Mouse (Mus musculus) lung, postnatal 14 days (tissue): ENCODE measurements around the gene Heatr9.
"Not testable (repeated sequence)": the region's sequence is repeated elsewhere in the genome, so short reads cannot be mapped to it uniquely, and the experiment has no call there.

ENCODE experiments used
- DNase-seq: peaks from one replicate; pipeline ENCODE4 v3.0.0; 2021

Gene Heatr9

DNA sequence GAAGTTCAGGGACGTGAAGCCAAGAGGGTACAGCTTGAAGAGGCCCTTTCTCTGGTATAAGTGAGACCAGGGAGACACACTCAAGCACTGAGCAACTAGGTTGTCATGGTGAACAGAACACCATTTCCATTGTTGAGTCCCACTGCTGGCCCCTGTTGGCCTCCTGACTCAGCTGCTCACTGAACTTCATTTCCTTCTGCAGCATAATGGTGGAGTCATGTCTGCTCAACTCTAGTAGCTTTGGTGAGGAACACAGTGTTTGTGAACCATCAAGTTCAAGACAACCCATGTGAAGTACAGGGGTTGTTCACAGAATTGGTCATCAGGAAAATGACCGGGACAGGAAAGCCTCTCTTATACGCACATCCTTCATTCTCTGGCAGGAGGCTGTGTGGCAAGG is at the start of gene Heatr9:
TSS of gene Heatr9 (minus strand) at position 101 of the 400 bp plus-strand sequence.
- DNase-seq, result no peak

DNA sequence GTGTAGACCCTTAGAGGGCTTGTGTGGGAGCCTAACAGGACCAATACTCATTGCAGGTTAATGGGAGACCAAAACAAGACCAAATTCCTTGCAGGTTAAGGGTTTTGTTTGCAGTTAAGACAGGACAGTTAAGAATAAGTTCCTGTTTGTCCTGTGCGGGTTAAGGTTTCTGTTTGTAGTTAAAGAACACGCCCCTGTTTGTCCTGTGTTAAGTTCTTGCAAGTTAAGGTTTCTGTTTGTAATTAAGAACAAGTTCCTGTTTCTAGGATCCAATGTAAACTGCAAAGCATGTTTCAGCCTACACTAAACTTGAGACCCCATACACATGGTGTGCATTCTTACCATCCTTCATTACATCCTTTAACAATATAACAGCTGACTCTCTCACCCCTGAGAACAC is 48.2 kb upstream of the Heatr9 start:
- DNase-seq, result no peak

DNA sequence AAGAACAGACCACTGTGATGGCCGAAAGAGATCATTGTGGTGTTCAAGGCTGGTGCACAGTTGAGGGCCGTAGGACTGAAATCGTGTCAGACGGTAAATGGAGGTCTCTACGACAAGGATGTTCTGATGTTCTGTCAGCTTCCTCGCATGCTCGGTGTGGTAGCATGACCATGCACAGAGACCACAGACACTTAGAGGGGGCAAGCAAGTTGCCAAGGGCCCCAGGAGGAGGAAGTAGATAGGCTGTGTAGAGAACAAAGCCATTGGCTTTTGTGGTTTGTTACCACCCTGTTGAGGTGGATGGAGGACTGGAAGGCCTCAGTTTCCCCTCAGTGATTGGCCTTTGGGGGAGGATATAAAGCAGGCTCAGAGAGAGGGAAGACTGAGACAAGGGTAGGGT is 47.3 kb upstream of the Heatr9 start:
- DNase-seq, result no peak

DNA sequence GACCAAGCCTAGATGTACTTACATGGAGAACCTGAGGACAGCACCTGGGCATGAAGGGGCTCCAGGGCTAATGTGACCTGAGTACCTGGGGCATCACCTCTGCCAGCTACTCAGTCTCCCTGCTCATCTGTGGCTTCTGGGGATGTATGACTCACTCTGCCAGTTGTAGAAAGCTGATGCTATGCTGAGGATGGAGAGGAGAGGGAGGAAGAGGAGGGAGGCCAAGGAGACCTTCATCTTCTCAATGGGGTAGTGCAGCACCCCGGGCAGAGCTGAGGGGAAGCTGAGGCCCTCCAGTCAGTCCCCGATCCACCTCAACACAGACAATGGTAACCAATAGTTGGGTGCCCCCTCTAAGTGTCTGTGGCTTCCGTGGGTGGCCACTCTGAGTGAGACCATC is 46.8 kb upstream of the Heatr9 start:
- DNase-seq, result no peak

DNA sequence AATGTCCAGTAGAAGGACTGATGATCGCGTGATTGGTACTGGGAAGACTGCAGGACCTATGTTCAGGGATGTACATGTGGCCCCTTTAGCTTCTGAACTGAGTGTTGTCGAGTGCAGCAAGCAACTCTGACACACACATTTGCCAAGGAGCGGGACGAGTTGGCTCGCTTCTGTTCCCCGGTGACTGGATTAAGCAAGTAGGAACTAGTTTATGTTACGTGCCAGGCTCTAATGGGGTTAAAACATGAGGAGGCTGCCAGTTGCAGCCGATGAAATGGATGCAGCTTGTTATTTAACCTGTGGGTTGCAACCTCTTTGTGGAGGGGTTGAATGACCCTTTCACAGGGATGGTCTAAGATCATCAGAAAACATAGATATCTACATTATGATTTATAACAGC is 46.1 kb upstream of the Heatr9 start:
- no peak for DNase-seq

DNA sequence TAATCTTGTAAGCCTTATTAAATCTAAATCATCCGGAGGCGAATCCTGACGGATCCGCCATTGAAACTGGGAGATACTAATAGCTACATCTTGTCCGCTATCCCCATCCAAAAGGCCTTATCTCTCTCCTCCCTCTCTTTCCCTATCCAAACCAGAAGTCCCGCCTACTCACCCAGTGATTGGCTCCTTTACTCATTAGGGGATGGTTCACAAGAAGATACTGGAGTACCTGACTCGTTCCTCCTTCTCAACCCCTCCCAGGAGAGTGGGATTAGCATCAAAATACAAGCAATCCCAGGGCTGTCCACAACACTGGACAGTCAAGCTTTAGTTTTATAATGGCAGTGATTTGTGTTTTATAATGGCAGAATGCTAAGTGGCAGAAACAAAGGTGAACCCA is 45.3 kb upstream of the Heatr9 start:
- no peak for DNase-seq

DNA sequence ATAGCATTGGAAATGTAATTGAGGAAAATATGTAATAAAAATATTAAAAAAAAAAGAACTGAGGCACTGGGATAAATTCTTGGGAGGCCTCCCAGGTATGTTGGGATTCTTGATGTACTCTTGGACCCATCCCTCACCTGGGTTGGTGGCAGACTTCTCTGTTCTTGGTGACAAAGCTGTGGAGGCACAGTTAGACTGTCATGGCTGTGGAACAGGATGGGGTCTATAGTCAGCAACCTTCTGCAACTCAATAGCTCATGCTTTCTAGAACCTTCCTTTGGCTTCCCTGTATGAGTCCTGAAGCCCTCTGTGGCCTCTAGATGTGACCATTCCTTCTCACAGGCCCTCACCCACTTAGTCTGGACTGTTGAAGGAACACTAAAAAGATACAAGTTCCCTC is 44.6 kb upstream of the Heatr9 start:
- DNase-seq, result no peak

DNA sequence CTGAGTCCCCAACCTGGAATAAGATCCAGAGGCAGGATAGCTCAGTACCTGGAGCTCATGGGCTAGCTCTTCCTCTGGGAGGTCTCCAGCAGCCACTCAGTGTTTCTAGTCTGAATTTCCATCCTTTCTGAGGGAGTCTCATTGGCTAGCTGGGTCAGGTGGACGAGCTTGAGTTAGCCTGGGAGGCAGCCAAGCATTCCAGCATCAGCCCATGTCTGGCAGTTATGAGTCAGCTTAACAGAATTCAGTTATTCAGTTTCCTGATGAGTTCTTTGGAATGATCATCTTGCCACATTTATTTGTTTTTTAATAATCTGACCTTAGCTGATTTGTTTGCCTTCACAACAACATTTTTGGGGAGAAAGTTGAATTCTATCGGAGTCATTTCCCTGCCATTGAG is 41.8 kb upstream of the Heatr9 start:
- peak; percentile 14 for DNase-seq

DNA sequence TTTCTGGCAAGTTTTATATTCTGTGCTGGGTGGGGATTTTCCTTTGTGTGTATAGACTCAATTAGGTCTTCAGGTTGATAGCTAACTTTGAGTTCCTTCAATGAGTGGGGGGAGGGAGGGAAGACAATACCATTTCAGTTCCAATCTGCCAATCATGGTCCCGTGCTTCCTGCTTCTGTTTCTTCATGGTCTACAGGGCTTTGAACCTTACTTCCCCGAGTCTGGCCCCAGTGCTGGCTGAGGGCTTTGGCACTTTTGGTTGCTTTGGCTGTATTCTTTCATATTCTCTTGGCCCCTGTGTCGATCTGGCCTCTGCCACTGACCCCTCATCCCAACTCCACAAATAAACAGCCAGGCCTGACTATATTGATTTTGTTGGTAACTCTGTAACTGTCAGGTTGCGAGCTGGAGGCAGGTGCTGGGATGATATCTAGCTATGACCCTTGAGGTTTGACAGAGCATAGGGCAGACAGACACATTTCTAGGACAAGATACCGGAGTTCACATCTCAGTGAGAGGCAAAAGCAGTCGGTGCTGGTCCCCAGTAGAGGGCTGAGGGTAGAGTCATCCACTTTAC is 40.4 kb upstream of the Heatr9 start:
- no peak for DNase-seq

DNA sequence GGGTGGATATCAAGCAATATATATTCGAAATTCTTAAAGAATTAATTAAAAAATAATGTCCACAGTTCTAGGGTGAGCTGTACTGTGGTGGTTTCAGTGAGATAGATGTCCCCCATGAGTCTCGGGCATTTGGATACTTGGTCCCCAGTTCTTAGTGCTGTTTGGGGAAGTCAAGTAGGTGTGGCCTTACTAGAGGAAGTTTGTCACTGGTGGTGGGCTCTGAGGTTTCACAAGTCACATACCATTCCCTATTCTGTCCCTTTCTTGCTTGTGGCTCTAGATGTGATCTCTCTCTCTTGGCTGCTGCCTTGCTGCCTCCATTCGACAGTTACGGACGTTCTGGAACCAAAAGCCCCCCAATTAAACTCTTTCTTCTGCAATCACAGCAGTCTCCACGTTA is 38.4 kb upstream of the Heatr9 start:
- DNase-seq, result no peak

DNA sequence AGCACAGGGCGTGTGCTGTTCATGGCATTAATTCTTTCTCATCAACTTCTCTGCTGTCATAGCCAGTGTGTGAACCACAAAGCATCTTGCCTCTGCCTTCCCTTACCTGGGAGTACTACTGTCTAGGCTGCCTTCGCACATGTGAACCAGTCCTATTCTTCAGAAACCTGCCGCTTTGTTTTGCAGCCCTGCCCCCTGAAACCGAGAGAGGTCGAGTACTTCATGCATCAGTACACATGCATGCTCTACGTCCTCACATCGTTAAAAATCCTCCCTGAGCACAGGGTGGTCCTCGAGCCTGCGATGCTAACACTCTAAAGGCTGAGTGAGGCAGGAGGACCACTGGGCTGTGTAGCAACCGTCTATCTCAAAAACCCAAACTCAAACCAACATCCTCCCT is 35.1 kb upstream of the Heatr9 start:
- no peak for DNase-seq

DNA sequence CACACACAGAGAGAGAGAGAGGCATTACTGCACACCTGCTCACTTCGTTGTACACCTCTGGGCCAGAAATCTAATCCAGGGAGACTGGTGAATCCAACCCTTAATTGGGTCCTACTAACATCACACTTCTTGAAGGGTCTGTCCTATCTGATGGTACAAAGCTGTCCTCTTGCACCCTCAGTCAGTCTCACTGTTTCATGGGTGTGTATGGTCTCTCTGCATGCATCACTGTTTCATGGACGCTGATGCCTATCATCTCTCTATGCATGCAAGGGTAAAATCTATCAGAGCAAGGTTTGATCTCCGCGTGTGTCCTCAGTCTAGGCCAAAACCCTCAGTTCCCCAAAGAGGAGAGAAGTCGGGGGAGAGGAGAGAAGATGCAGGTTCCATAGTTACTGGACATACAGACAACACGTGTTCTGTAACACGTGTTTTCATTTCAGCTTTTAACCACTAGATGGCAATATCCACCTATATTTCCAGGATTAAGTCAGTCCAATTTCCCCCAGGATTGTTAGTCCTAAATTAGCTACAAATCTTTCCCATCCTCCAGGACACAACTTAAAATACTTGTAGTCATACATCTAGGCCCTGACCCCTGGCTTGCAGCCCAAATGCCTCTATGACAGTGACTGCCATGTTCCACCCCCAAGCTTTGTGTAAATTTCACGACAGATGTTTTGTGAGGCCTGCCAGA is 34.3 kb upstream of the Heatr9 start:
- DNase-seq, result peak; percentile 41

DNA sequence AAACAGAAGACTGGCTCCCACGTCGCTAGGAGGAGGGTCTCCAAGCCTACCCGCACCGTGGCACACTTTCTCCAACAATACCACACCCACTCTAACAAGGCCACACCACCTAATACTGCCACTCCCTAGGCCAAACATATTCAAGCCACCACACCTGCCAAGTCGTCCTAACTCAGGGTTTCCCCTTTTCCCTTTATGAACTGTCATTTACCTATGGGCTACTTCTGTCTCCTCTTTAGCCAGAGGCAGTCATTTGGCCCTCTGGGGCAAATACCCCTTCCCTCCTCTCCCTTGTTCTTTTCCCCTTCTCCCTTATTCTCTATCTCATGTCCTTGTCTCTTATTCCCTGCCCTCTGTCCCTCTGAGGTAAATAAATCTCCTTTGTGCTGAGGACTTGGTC is 29.7 kb upstream of the Heatr9 start:
- no peak for DNase-seq

DNA sequence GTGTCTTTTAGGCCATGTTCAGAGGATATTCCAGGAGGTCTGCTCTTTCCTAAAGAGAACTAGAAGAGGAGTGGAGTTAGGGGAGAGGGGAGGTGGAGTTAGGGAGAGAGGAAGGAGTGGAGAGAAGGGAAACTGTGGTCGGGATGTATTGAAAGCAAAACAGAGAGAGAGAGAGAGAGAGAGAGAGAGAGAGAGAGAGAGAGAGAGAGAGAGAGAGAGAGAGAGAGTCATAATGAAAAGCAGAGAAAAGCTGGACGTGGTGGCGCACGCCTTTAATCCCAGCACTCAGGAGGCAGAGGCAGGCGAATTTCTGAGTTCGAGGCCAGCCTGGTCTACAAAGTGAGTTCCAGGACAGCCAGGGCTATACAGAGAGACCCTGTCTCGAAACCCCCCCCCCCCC is 29.1 kb upstream of the Heatr9 start:
- not testable (repeated sequence) for DNase-seq

DNA sequence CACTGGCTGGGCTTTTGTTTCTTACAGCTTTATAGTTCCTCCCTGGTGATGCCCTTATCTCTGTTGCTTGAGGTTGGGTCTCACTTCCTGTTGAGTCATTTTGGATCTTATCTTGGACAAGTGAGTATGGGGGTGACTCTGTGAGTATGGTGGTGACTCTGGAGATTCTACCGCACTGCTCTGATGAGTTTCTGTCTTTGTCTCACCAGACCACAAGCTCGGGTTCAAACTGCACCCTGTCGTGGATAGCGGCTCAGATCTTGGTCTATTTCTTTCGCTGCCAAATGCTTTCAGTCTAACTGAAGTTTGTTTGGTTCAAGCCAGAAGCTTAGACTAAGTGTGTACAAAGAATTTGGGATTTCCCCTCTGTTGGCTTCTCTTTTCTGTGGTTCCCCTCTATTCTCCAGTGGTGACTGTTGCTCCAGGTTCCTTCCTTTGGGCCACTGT is 28.2 kb upstream of the Heatr9 start:
- DNase-seq, result no peak

DNA sequence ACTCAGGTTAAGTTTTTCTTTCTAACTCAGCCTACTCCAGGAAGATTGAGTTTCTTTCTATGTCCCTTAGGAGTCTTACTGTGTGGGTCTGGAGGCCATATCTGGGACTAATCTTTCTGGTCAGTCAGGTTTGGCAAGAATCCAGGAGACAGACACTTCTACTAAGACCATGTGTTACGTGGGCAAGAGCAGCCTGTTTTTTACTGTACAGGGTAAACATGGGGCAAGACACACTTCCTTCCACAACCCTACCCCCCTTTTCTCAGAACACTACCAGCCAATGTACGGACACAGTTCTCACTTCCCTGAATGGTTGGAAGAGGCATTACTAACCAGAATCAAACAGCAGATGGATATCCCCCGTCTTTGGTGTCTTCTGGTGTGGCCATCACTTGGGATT is 22.2 kb upstream of the Heatr9 start:
- no peak for DNase-seq

DNA sequence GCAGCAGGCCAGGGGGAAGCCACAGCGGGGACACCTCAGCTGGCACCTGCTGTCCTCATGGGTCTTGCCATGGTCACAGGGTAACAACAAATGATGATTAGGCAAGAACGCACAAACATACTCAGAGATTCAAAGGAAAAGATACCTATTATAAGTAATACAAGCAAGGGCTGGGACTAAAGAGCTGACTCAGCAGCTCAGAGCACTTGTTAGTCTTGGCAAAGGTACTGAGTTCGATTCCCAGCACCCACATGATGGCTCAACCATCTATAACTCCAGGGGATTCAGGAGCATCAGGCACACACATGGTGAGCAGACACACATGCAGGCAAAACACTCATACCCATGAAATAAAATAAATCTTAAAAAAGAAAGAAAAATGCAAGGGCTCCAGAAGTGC is 19.4 kb upstream of the Heatr9 start:
- DNase-seq, result no peak

DNA sequence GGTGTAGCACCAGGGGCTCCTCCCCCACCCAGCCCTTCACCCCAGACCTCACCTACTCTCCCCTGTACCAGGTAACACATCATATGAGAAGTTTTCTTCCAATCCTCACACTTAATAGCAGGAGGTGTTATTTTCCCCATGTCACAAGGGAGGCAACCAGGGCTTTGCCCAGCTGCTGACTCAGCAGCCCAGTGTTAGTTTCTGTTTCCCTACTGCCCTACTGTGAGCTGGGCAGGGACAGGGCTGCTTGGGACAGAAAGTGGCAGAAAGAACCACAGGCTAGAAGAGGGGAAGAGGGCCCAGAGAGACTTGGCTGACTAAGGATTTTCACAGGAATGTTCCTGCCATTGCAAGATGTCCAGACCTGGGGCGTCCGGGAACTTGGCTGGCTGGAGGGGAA is 19.0 kb upstream of the Heatr9 start:
- no peak for DNase-seq

DNA sequence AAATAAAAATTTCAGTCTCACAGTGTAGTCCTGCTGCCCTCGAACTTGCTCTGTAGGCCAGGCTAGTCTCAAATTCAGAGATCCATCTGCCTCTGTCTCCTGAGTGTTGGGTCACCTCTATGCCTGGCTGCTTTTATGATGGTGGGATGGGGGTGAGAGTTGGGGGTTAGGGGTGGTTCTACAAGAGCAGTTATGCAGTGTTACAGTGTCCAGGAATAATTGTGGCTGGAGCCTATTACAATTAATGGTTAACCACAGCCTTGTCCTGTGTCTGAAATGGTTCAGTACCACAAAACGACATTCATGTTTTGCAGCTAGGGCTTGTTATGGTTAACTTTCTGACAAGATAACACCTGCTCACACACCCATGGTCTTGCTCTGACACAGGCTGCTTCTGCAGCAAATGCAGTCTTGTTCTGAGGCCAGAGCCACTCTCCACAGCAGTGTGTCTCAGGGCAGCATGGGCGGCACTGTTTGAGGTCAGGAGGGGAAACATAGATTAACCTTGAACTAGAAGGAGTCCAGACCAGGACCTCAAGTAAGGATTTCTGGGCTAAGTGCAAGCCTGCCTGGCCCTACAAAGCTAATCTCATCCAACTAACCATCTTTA is 16.8 kb upstream of the Heatr9 start:
- DNase-seq, result no peak

DNA sequence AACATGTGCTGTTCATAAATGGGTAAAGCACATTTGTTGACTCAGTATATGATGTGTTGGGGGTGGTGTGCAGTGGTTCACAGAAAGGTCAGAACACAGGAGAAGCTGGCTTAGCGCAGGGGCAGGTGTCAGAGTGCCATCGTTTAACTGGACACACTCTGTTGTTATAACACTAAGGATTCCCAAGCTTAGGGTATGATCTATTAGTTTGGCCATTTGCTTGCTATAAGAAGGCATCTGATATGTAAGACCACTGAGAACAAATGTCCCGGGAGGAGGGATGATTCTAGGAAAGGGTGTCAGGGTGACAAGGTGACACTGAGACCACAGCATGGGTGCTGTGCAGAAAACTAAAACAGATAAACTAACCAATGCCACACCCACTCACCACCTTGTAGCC is 14.9 kb upstream of the Heatr9 start:
- DNase-seq, result no peak

DNA sequence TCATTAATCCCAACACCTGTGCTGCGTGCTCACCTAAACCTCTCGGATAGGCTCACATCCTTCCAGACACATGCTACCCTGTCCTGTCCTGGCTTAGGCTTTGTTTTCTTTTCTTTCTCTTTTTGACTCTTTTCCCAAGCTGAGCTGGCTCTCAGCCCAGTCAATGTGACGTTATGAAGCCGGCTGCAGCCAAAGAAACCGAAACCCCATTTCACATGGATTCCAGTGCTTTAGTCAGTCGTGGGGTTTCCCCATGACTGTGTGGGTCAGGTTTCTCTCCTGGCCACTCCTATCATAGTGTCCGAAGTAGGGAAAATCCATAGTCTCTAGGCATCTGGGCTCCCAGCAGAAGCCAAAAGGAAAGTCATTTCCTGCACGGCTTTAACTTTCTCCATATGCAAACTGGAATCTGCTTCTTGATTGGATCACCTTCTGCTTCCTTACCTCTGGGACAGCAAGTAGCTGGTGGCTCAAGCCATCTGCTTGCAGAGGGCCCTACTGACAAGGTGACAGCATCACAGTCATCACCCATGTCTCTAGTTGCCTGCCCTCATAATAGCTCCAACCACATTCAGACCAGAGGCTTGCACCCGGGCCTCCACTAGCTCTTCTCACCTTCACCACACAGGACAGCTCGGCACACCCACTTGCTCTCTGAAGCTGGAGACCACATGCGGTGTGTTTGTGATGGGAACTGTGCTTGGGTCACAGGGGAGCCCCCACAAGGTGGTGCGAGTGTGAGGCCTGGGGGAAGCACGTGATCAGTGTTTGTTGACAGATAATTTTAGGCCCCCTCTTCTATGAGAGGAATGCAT is 12.8 kb upstream of the Heatr9 start:
- peak; percentile 72 for DNase-seq

DNA sequence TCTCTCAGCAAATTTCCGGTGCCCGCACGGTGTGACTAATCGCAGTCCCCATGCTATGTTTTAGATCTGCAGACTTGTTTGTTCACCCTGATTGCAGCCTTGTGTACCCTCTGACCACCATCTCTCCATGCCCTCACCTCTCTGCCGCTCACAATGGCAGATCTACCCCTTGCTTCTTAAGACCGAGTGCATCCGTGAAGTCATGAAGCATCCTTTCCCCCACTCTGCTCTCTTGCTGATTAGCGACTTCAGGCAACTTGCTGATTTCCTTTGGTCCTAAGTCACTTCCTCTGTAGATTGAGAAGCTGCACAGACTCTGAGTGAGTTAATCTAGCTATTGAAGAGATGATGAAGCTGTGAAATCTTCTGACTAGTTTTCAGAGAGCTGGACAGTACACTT is 12.2 kb upstream of the Heatr9 start:
- no peak for DNase-seq

DNA sequence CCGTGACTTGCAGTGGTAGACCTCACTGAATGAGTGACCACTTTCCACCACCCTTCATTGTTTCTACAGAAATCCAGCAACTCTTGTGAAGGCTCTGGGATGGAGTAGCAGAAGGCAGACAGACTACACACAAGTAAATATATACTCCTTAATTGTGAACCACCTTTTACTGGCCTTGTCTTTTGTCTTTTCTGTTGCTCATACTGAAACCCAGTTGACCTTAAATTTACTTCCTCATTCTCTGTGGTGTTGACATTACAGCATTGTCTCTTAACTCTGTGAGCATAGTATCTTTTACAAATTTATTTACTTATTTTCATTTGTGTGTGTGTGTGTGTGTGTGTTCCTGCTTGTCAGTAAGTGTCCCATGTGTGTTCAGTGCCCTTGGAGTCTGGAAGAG is 11.2 kb upstream of the Heatr9 start:
- DNase-seq, result no peak

DNA sequence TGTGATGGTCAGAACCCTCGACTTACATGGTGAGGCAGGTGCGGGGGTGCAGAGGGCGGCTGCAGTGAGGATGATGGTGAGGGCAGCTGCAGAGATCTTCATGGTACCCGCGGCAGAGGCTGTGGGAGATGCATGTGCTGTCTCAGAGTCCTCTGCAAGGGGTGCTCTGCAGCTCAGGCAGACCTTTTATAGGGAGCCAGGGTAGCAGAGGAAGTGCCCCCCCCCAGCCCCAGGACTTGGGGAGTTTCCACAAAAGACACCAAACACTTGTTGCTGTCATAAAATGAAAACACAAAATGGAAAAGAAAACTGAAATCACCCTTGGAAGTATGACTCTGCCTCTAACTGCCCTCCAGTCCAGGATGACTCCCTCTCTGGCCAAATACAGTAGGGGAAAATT is 8.4 kb upstream of the Heatr9 start, which contains the start of gene Ccl5:
TSS of gene Ccl5 (minus strand) at position 159 of the 400 bp plus-strand sequence.
- DNase-seq, result no peak
